Mouse (Mus musculus) layer of hippocampus, adult 2 months (tissue): Measurements from ENCODE around the gene Hgd. TPM values are rescaled to one million over a fixed set of nuclear protein-coding genes. Genes with fewer than 3 reads are reported as not detected.

ENCODE experiments used
- DNase-seq, 2 experiments: peaks; one replicate each; pipeline ENCODE4 v3.0.0; 2022; ENCODE audit warnings: low spot score in 2 of 2
- H3K27ac ChIP-seq: fragments of 200-600 bp; 2 replicates; pipeline ENCODE4 v1.8.1; 2022
- H3K4me3 ChIP-seq: fragments of 200-600 bp; 2 replicates; pipeline ENCODE4 v1.8.1; 2022; ENCODE audit warnings: mild to moderate bottlenecking
- CTCF ChIP-seq: fragments of 200-600 bp; conservative IDR thresholded peaks from 2 replicates; pipeline ENCODE4 v1.8.1; 2022; ENCODE audit warnings: antibody characterized with exemption, mild to moderate bottlenecking, moderate library complexity
- total RNA-seq, 2 experiments: library from RNA; stranded (reverse); gene quantifications; 2 replicates each; pipeline ENCODE4 v1.2.3; 2021

The Hgd gene
- total RNA-seq, 2 experiments from 2014 or later = not detected

DNA sequence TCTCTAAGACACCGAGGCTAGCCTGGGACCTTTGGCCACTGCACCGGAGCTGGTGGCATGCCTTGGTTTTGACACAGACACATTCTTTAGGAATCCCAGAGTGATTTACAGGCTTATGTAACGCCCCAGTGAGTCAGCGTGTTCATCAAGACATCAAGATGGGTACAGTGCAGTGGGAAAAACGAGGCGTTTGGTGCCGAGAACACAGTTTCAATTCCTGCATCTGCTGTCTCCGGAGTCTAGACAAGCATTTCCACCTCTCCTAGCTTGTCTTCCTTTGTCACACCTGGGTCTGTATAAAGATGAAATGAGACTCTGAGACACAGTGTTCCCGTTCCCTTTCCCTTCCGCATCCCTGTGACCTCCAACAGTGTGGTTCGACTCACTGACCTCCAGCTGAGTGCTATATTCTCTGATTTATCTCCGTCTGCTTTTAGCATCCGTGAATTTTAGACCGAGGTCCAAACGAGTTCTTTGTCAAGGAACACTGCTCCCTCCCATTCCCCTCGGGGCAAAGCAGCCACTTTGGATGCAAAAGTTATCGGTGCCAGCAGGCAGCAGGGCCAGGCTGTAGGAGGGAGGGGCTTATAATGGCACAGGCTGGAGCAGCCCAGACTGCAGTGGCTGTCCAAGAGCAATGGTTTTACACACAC is 96.2 kb downstream of the Hgd start:
- H3K27ac ChIP-seq = peak overlapping the region; percentile 90
- DNase-seq = peak; percentile 39 to 76
- peak overlapping the region; percentile 38 for H3K4me3 ChIP-seq
- no peak for TF ChIP-seq CTCF

DNA sequence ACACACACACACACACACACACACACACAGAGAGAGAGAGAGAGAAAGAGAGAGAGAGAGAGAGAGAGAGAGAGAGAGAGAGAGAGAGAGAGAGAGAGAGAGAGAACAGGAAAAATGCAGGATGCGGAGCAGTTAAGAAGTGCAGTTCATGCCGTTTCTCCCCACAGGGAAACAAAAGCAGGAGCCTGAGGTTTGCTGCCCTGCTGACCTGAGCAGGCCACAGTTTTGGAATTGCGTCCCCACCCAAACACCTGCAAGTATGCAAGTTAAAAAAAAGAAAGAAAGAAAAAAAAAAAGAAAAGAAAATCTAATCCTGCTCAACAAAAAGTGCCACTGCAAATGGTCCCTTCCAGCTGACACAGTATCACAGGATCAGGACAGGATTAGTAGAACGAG is 96.7 kb downstream of the Hgd start:
- peak overlapping the region; percentile 64; the same call in 1 of the 2 replicates for H3K27ac ChIP-seq
- TF ChIP-seq CTCF = no peak

DNA sequence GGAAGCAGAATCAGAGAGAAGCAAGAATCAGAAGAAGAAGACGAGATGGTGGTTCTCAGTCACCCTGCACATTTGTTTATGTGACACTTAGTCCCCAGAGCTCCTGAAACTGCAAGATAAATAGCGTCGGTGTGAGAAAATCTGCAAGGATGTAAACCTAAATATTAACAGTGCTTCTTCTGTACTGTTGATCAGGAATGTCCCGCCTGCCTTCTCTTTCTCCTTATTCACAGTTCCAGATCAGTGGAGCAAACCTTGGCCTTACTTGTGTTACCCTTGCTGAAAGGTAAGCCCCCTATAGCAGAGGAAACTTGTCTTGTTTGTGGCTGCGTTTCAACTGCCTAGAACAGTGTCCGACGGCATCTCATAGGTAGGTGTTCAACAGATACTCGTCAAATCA is 97.6 kb downstream of the Hgd start:
- Histone ChIP-seq H3K4me3 (no peak overlapping the region), H3K27ac (0 out of 2 replicates have a peak overlapping the region, but pooled peaks have one; percentile 64)
- no peak for TF ChIP-seq CTCF
- DNase-seq = no peak

More for the DNA sequence above, 96.7 kb downstream of the Hgd start:
- H3K4me3 ChIP-seq = no peak overlapping the region
- DNase-seq = no peak

DNA sequence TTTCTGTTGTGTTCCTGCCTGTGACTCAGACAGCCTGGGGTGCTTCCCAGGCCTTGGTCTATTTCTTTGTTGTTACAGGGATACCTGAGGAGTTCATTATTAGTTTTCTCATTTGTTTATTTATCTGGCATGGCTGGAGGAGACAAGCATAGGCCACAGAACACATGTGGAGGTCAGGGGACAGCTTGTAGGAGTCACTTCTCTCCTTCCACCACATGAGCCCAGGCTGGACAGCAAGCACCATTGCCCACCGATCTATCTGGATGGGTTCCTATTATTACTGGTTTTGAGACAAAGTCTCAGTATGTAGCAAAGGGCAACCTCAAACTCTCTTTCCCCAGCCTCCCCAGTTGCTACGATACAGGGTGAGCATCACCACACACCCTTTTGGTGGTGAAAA is 100.3 kb downstream of the Hgd start:
- TF ChIP-seq CTCF = no peak
- DNase-seq = no peak
- H3K27ac ChIP-seq = peak overlapping the region; percentile 7; the same call in 1 of the 2 replicates
- H3K4me3 ChIP-seq = no peak overlapping the region

DNA sequence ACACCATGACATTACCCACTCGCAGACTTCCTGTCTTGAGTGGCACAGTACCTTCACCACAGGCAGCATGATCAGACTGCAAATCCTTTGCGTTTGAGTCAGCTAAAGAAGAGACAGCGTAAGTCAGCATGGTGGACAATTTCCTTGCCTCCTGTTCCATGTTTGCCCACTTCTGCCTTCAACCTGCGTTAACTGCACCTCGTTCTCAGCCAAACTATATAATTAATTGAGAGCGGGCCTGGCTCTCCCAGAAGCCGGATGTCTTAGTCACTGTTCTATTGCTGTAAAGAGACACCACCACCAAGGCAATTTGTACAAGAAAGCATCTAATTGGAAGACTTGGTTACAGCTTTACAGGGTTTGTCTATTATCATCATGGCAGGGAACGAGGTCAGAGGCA is 100.9 kb downstream of the Hgd start:
- TF ChIP-seq CTCF = no peak
- Histone ChIP-seq H3K4me3 (no peak overlapping the region), H3K27ac (0 out of 2 replicates have a peak overlapping the region, but pooled peaks have one; percentile 53)
- no peak for DNase-seq

Other genes with a start within 250 kb of the Hgd start
- gene Stxbp5l, start 195.2 kb upstream of the Hgd start, total RNA-seq = 100 to 1,000 TPM; 145 to 151 TPM
- 10 to 100 TPM; 17.3 to 18.2 TPM for gene Gtf2e1, start 40.4 kb upstream of the Hgd start, total RNA-seq
- 10 to 100 TPM; 10.2 to 11.2 TPM for gene Rabl3, start 40.3 kb upstream of the Hgd start, total RNA-seq
- 10 to 100 TPM; 83.1 to 94.7 TPM for gene Ndufb4, start 74.3 kb downstream of the Hgd start, total RNA-seq
- 10 to 100 TPM; 34.5 to 41.8 TPM for gene Fstl1, start 196.7 kb downstream of the Hgd start, total RNA-seq